Mouse (Mus musculus) neural tube, embryonic 13.5 days (tissue): ENCODE data around the gene Chchd10. TPM values are rescaled to one million over a fixed set of nuclear protein-coding genes. Genes with fewer than 3 reads are reported as not detected.

Source experiments
- ATAC-seq: fragments of 200-750 bp; cut with Nextera tagmentation; 2 replicates; pipeline ENCODE4 v1.8.0; 2017; ENCODE audit warnings: low read depth, mild to moderate bottlenecking, moderate TSS enrichment, moderate library complexity
- H3K27ac ChIP-seq: fragments of 300-500 bp; sonication (generic); replicated peaks from 2 replicates; pipeline ENCODE4 v1.5.1; 2015; ENCODE audit warnings: moderate library complexity, mild to moderate bottlenecking, inconsistent platforms
- H3K27me3 ChIP-seq: fragments of 300-500 bp; sonication (generic); 2 replicates; pipeline ENCODE4 v1.6.1; 2015; ENCODE audit warnings: mild to moderate bottlenecking, inconsistent platforms
- H3K36me3 ChIP-seq: fragments of 300-500 bp; sonication (generic); 2 replicates; pipeline ENCODE4 v1.6.1; 2015; ENCODE audit warnings: mild to moderate bottlenecking, inconsistent platforms
- H3K4me1 ChIP-seq: fragments of 300-500 bp; sonication (generic); replicated peaks from 2 replicates; pipeline ENCODE4 v1.6.1; 2015; ENCODE audit warnings: inconsistent platforms
- H3K4me2 ChIP-seq: fragments of 300-500 bp; sonication (generic); 2 replicates; pipeline ENCODE4 v1.6.1; 2015; ENCODE audit warnings: inconsistent platforms, mild to moderate bottlenecking, moderate library complexity
- H3K4me3 ChIP-seq: fragments of 300-500 bp; sonication (generic); 2 replicates; pipeline ENCODE4 v1.5.1; 2015; ENCODE audit warnings: mild to moderate bottlenecking, inconsistent platforms
- H3K9ac ChIP-seq: fragments of 300-500 bp; sonication (generic); 2 replicates; pipeline ENCODE4 v1.6.1; 2015; ENCODE audit warnings: moderate library complexity, mild to moderate bottlenecking, inconsistent platforms
- H3K9me3 ChIP-seq: fragments of 300-500 bp; sonication (generic); 2 replicates; pipeline ENCODE4 v1.6.1; 2016; ENCODE audit warnings: inconsistent platforms
- WGBS: fragments of 180-500 bp; shearing (Covaris S2); methylation state at CpG from one replicate; pipeline ENCODE4 v1.1.7; 2015; 5-methylcytosine and 5-hydroxymethylcytosine counted together
- polyA plus RNA-seq: library from polyadenylated mRNA; unstranded; fragments of >200 nt; fragmentation: Nextera tagmentation; extraction: Ambion mirVana; gene quantifications from 2 replicates; pipeline ENCODE4 v1.2.1, GENCODE M21; 2015

The Chchd10 gene
- polyA plus RNA-seq, 1 experiment from 2014 or later: 54.4 TPM

DNA sequence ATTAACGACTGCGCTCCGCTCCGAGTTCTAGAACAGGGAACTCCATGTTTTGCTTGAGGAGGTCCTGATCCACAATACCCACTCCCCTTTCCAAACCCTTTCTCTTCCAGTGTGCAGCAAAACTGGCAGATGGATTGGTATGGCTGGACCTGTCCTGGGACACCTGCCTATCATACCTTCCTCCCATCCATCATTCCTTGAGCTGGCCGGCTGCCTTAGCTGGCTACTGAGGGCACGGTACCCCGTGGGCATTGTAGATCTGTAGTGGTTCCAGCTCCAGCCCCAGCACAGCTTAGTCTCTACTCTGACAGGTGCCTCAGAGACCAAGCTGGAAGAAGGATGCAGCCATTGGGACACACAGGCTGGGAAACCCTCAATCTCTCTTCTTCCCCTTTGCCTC lies 1.6 kb upstream of the Chchd10 start:
- WGBS: 25% methylated on average over 7 of the region's 7 CpGs
- peak overlapping the region; percentile 92 for H3K4me2 ChIP-seq
- peak overlapping the region; percentile 51 for H3K4me3 ChIP-seq
- H3K36me3 ChIP-seq: peaks cover 19% of the 10 kb centered on the region; the same call in 1 of the 2 replicates
- peaks cover 42% of the 10 kb centered on the region for H3K4me1 ChIP-seq
- no peak overlapping the region for H3K27ac ChIP-seq
- peaks cover 27% of the 10 kb centered on the region for H3K27me3 ChIP-seq
- H3K9ac ChIP-seq: peak overlapping the region; percentile 85
- H3K9me3 ChIP-seq: no peaks in the 10 kb centered on the region
- no peak for ATAC-seq

DNA sequence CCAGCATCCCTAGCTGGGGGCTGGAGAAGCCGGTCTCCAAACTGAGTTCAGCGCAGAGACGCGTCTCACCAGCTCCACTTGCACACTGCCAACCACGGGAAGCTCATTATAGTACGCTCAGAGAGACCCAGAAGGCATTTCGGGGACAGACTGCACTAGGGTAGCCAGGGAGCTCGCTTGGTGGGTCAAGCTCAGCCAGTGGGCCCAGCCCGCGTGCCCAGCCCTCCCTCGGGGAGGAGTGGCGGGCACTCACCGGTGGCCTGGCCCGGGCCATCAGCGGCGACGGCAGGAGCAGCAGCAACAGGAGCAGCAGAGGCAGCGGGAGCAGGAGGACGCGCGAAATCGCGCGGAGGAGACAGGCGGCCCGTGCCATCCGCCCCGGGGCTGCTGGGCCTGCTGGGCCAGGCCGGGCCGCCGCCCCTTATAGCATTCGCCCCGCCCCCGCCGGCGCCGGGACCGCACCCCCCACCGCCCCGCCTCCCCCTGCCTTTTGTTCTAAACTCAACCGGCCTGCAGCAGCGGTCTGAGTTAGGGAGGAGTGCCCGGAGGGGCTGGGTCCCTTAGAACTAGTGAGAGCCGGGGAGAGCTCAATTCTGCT lies 750 bp upstream of the Chchd10 start:
- peak overlapping the region; percentile 51 for H3K4me3 ChIP-seq
- peak; percentile 42 for ATAC-seq
- no peaks in the 10 kb centered on the region for H3K9me3 ChIP-seq
- peaks cover 12% of the 10 kb centered on the region; the same call in 1 of the 2 replicates for H3K36me3 ChIP-seq
- H3K4me2 ChIP-seq: peak overlapping the region; percentile 92
- peaks cover 30% of the 10 kb centered on the region for H3K27me3 ChIP-seq
- under 1% methylated on average over 33 of the region's 44 CpGs for WGBS
- peaks cover 44% of the 10 kb centered on the region for H3K4me1 ChIP-seq
- peak overlapping the region; percentile 85 for H3K9ac ChIP-seq
- peak overlapping the region; percentile 59 for H3K27ac ChIP-seq

DNA sequence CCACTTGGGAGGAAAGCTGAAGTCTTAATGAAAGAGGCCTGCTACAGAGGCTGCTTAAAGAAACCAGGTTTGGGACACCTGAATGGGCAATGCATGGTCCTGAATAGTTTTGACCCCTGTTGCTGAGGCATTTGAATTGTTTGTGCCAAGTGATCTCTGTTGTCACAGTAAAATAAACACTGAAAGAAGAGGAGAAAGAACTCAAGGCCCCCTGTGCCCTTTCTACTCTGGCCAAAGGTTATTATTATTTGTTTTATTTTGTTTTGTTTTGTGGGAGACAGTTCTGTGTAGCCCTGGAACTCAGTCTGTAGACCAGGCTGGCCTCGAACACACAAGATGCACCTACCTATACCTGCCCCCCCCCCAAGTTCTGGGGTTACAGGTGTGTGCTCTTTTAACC lies 2.1 kb downstream of the Chchd10 start:
- WGBS: 92% methylated on average over 1 of the region's 1 CpGs
- peak overlapping the region; percentile 74 for H3K9ac ChIP-seq
- H3K4me1 ChIP-seq: peaks cover 50% of the 10 kb centered on the region
- H3K27me3 ChIP-seq: peaks cover 38% of the 10 kb centered on the region
- ATAC-seq: no peak
- peak overlapping the region; percentile 58; the same call in 1 of the 2 replicates for H3K4me3 ChIP-seq
- no peak overlapping the region for H3K27ac ChIP-seq
- H3K4me2 ChIP-seq: peak overlapping the region; percentile 83
- no peaks in the 10 kb centered on the region for H3K9me3 ChIP-seq
- H3K36me3 ChIP-seq: no peaks in the 10 kb centered on the region

DNA sequence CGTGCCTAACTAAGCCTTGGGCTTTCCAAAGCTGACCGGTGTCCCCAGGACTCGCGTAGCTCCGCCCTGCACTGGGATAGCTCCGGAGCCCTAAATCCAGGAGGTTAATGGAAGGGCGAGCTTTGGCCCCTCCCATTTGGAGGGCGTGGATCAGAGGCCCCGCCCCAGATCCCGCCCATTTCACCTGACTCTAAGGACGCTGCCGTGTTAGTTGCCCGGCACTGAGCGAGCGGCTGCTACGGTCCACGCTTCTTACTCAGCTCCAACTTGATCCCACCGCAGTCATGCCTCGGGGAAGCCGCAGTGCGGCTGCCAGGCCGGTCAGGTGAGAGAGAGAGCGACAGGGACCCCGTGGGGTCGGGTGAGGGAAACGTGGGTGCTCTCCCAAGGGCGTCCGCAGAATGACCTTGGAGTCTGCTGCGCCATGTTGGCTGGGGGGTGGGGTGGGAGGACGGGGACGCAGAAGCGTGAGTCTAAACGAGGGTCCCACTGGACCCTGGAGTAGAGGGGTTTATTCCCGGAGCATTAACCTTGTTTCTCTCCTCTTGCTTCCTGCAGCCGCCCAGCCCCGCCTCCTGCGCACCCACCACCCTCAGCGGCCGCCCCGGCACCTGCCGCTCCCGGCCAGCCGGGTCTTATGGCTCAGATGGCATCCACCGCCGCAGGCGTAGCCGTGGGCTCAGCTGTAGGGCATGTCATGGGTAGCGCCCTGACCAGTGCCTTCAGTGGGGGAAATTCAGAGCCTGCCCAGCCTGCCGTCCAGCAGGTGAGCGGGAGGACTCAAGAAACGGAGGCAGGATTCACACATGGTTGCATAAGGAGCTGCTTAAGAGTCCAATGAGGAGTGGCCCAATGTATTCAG lies 3.0 kb downstream of the Chchd10 start, which contains the start of gene Mmp11:
Gene Mmp11 (minus strand): TSS at position 817 of the 862 bp plus-strand sequence.
- WGBS: 2% methylated on average over 50 of the region's 51 CpGs
- H3K27me3 ChIP-seq: peaks cover 36% of the 10 kb centered on the region
- peaks cover 54% of the 10 kb centered on the region for H3K4me1 ChIP-seq
- H3K4me3 ChIP-seq: peak within 1 kb of the TSS; percentile 58
- peak; percentile 50 for ATAC-seq
- peak within 1 kb of the TSS; percentile 66 for H3K27ac ChIP-seq
- H3K9me3 ChIP-seq: no peaks in the 10 kb centered on the region
- no peaks in the 10 kb centered on the region for H3K36me3 ChIP-seq
- peak within 1 kb of the TSS; percentile 83 for H3K4me2 ChIP-seq
- H3K9ac ChIP-seq: peak within 1 kb of the TSS; percentile 74

DNA sequence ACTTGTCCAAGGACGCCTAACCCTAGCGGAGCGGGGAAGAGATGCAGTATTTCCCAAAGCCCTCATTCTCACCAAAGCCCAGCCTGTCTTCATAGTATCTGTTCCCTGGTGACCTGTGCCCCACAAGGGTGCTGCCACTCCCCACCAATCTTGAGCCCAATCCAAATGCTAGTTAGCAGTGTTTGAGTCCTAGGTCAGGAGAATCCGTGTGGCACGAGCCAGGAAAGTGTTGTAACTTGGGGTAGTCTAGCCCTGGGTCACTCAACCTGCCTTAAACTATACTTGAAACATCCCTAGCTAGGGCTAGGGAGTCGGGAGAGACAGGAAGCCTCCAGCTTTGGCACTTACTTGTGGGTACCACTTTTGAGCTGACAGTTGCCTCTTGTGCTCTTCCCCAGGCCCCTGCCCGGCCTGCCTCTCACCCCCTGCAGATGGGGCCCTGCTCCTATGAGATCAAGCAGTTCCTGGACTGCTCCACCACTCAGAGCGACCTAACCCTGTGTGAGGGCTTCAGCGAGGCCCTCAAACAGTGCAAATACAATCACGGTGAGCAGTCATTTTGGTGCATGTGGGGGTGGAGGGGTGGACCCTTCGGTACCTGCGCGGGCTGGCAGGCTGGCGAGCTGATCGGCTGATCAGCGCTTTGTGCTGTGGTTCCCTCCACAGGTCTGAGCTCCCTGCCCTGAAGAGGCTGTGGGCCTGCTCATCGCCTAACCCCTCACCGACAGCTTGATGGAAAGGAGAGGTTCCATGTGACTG lies 4.2 kb downstream of the Chchd10 start:
- H3K27me3 ChIP-seq: peaks cover 26% of the 10 kb centered on the region
- no peaks in the 10 kb centered on the region for H3K9me3 ChIP-seq
- H3K9ac ChIP-seq: no peak overlapping the region
- H3K27ac ChIP-seq: no peak overlapping the region
- peaks cover 45% of the 10 kb centered on the region for H3K4me1 ChIP-seq
- peak overlapping the region; percentile 83 for H3K4me2 ChIP-seq
- no peak overlapping the region; the same call in 1 of the 2 replicates for H3K4me3 ChIP-seq
- WGBS: 35% methylated on average over 18 of the region's 18 CpGs
- no peaks in the 10 kb centered on the region for H3K36me3 ChIP-seq
- ATAC-seq: no peak

DNA sequence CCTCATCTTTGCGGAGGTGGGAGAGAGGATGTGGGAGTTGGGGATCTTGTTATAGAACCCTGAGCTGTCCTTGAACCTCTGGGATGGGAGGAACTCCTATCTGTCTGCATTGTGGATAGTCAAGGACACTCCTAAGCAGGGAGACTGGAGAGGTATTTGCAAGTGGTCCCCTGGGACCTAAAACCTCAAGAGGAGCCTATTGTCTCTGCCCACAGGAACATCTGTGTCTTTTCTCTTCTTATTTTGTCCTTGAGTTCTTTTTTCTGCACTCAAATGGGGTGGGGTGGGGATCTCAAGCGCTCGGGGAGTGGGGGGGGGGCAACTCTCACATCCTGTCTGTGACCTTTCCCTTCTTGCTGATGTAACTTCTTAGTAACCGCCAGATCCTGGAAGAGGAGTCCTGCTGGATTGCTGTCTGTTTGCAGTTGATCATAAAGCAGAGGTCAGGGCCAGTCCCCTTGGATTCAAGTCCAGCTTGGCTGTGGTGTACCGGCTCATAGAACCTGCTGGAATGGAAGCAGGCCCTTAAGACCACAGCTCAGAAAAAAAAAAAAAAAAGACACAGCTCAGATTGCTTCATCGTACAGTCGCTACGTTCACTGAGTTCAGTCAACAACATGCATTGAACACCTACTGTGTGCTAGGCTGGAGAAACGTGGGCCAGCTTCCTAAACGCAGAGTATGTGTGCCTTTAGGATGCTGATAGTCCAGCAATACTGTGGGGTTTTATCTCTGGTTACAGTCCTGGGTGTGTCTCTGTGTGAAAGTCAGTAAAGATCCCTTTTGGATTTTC lies 5.1 kb downstream of the Chchd10 start:
- H3K4me1 ChIP-seq: peaks cover 47% of the 10 kb centered on the region
- WGBS: 53% methylated on average over 10 of the region's 10 CpGs
- H3K27me3 ChIP-seq: peaks cover 21% of the 10 kb centered on the region
- H3K9ac ChIP-seq: no peak overlapping the region
- H3K4me3 ChIP-seq: no peak overlapping the region
- no peak for ATAC-seq
- no peak overlapping the region for H3K4me2 ChIP-seq
- no peaks in the 10 kb centered on the region for H3K36me3 ChIP-seq
- H3K27ac ChIP-seq: no peak overlapping the region
- H3K9me3 ChIP-seq: no peaks in the 10 kb centered on the region

DNA sequence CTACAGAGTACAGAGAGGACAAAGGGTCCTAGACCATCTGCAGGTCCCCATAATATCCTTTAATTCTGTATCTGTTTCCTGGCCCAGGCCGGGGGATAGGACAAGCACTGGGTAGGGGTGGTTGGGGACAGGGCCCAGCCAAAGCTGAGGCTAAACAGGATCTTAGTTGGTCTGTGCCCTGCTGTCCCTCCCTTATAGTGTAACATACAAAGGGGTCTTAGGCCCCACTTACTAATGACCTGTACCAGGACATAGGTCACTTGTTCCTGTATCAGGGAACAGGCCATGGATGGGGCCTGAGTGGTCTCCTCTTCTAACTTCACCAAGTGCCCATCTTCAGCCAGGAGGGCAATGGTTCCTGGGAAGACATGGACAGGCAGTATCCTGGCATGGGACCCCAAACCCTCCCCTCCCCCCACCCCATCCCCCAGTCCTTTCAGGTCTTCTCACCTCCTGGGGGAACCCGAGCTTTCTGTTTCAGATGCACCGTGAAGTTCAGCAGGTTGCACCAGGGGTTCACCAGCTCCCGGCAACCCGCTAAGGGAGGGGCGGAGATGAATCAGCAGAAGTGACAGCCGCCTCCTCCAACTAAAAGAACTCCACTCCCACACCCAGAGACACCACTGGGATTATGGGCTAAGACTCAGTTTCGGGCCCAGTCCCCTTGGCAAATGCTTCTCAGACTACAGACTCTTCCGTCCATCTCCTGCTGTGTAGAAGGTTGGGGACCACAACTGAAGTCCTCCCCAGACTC lies 6.7 kb downstream of the Chchd10 start:
- no peak for ATAC-seq
- Histone ChIP-seq H3K9ac (no peak overlapping the region), H3K4me1 (peaks cover 57% of the 10 kb centered on the region), H3K4me3 (no peak overlapping the region), H3K9me3 (no peaks in the 10 kb centered on the region), H3K4me2 (no peak overlapping the region), H3K27me3 (peaks cover 17% of the 10 kb centered on the region), H3K27ac (no peak overlapping the region), H3K36me3 (no peaks in the 10 kb centered on the region)
- WGBS: 38% methylated on average over 9 of the region's 9 CpGs

DNA sequence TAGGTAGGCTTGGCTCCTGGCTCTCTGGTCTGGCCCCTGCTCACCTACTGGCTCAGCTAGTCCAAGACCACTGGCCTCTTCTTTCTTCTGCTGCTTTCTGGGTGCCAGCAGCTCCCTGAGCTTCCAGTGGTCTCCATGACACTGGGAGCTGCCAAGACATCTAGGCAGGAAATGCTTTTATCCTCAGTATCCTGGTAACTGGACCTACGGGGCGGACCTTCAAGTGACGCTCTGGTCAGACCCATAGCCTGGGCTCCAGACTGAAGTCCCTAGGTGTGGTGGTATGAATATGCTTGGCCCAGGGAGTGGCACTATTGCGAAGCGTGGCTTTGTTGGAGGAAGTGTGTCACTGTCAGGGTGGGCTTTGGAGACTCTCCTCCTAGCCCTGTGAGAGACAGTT lies 7.6 kb downstream of the Chchd10 start, which contains the start of gene Gm867:
Gene Gm867 (minus strand): TSS at position 153 of the 400 bp plus-strand sequence.
- no peak within 1 kb of the TSS for H3K4me2 ChIP-seq
- no peaks in the 10 kb centered on the region for H3K9me3 ChIP-seq
- ATAC-seq: no peak
- WGBS: 91% methylated on average over 5 of the region's 5 CpGs
- H3K4me3 ChIP-seq: no peak within 1 kb of the TSS
- H3K4me1 ChIP-seq: peaks cover 50% of the 10 kb centered on the region
- H3K9ac ChIP-seq: no peak within 1 kb of the TSS
- H3K36me3 ChIP-seq: no peaks in the 10 kb centered on the region
- H3K27me3 ChIP-seq: peaks cover 14% of the 10 kb centered on the region
- 0 out of 2 replicates have a peak within 1 kb of the TSS, but pooled peaks have one; percentile 1 for H3K27ac ChIP-seq

DNA sequence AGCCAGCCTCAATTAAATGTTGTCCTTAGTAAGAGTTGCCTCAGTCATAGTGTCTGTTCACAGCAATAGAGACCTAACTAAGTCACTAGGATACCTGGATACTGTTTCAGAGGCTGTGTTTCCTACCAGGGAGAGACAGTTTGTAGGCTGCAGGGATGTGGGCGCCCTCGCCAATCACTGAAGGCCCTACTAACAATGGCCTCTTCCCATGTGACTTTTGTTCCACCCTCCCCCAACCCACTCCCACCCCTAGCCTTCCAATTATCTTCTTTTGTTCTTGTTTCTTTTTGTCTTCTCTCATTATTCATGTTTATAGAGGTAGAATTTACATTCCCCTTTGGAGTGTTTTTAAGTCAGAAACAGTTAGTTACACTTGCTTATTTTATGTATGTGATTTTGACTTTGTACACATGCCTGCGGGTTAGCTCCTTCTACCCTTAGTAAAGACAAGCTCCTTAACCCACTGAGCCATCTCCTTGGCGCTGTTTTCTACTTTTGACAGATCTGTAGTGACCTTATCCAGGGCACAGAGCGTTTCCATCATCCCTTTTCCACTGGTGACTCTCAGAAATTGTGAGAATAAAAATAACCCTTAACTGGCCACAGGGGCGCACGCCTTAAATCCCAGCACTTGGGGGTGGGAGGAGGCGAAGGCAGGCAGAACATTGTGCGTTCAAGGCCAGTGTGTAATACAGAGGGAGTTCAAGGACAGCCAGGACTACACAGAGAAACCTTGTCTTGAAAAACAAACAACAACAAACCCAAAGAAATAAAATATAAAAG lies 8.3 kb downstream of the Chchd10 start:
- Histone ChIP-seq H3K27ac (0 out of 2 replicates have a peak overlapping the region, but pooled peaks have one; percentile 1), H3K36me3 (no peaks in the 10 kb centered on the region), H3K9me3 (no peaks in the 10 kb centered on the region), H3K4me3 (no peak overlapping the region), H3K9ac (no peak overlapping the region), H3K4me2 (no peak overlapping the region), H3K4me1 (peaks cover 42% of the 10 kb centered on the region), H3K27me3 (peaks cover 12% of the 10 kb centered on the region)
- ATAC-seq: no peak
- WGBS: 62% methylated on average over 9 of the region's 9 CpGs

DNA sequence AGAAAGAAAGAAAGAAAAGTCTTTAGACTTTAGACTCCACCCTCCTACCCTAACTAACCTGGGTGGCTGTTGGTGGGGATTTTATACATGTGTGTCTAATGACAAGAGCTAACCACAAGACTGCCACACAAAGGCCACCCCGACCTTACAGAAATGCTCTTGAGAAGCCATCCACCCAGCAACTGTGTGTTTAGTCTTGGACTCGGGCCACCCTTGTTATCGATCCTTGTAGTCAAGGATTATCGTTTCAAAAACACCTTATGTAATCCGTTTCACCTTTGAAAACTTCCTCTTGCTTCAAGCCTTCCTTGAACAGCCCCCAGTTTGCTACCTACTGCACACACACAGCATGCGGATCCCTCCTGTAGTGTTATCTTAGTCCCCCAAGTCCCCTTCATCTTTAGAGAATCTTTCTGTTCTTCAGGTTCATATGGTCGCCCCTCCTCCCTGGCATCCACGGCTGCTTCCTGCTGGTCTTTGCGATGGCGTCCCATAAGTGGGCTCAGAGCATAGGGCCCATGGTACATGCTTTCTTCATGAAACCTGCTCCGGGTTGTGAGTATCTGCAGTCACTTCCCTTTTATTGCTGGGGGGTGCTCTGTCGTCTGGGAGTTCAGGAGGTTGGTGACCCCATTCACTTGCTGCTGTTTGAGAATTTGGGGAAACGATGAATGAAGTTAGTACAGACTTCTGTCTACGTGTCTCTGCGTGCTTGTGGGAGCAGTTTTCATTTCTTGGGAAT lies 10.0 kb downstream of the Chchd10 start, which contains the start of gene Vpreb3:
Gene Vpreb3 (plus strand): TSS at position 322 of the 742 bp plus-strand sequence.
- Histone ChIP-seq H3K36me3 (no peaks in the 10 kb centered on the region), H3K27me3 (peaks cover 4% of the 10 kb centered on the region; the same call in 1 of the 2 replicates), H3K9ac (no peak within 1 kb of the TSS), H3K9me3 (no peaks in the 10 kb centered on the region), H3K27ac (peak within 1 kb of the TSS; percentile 71), H3K4me1 (peaks cover 32% of the 10 kb centered on the region), H3K4me3 (no peak within 1 kb of the TSS), H3K4me2 (0 out of 2 replicates have a peak within 1 kb of the TSS, but pooled peaks have one; percentile 14)
- no peak for ATAC-seq
- 84% methylated on average over 15 of the region's 15 CpGs for WGBS
